Mouse (Mus musculus) adrenal gland, adult 18-20 months (tissue): ENCODE measurements around the gene Hoxd4. TPM values are rescaled to one million over a fixed set of nuclear protein-coding genes. Genes with fewer than 3 reads are reported as not detected.

Experiments used
- DNase-seq, 2 experiments: peaks; one replicate each; pipeline ENCODE4 v3.0.0; 2021 to 2022; ENCODE audit warnings: low spot score in 2 of 2
- microRNA-seq, 2 experiments: library from miRNA; unstranded; fragments of <30 nt; microRNA quantifications; one replicate each; pipeline ENCODE4 v1.2.0; 2021; ENCODE audit warnings: borderline number of aligned reads in 2 of 2
- total RNA-seq, 2 experiments: library from RNA; stranded (reverse); gene quantifications; 1 replicate in 1 of 2; 2 replicates in 1 of 2; pipeline ENCODE4 v1.2.3; 2021

Gene Hoxd4
- total RNA-seq, 2 experiments from 2014 or later = 14.9 to 19.6 TPM

- DNase-seq = no peak
Observed at GRCm38 (mm10) chr2:74763976-74764375, 52.2 kb downstream of the Hoxd4 start.

GRCm38 (mm10) chr2:74774359-74774758 is 62.6 kb downstream of the Hoxd4 start:
- no peak for DNase-seq

GRCm38 (mm10) chr2:74777536-74778275 is 66.0 kb downstream of the Hoxd4 start:
- DNase-seq = no peak

Small RNA genes within 50 kb of the gene (microRNA-seq; reads per million reads assigned to microRNA genes)
- gene Gm44463 (0 reads per million in 2 experiments), gene Mir10b (9,099 to 20,371 reads per million in 2 experiments)

Other genes starting within 250 kb of the Hoxd4 start
- 10 to 100 TPM; 13.2 to 14.3 TPM for gene Lnpk, start 132.5 kb upstream of the Hoxd4 start, total RNA-seq
- gene Evx2, start 52.4 kb upstream of the Hoxd4 start, total RNA-seq = not detected
- gene Hoxd13, start 43.6 kb upstream of the Hoxd4 start, total RNA-seq = not detected
- not detected for gene Hoxd12, start 36.9 kb upstream of the Hoxd4 start, total RNA-seq
- not detected for gene Hoxd11, start 32.4 kb upstream of the Hoxd4 start, total RNA-seq
- not detected for gene Hoxd10, start 20.0 kb upstream of the Hoxd4 start, total RNA-seq
- 1 to 10 TPM; 3.5 to 4.3 TPM for gene Hoxd9, start 14.2 kb upstream of the Hoxd4 start, total RNA-seq
- gene Hoxd8, start 7.3 kb upstream of the Hoxd4 start, total RNA-seq = 10 to 100 TPM; 24.6 to 36.4 TPM
- under 1 TPM; 0.89 to 0.90 TPM for gene Hoxd3, start within 50 bp of the Hoxd4 start, total RNA-seq
- gene Gm28230, start 14.8 kb downstream of the Hoxd4 start, total RNA-seq = 1 to 10 TPM; 1.6 to 2.8 TPM
- gene Hoxd1, start 51.1 kb downstream of the Hoxd4 start, total RNA-seq = not detected
- 10 to 100 TPM; 65.5 to 68.3 TPM for gene Mtx2, start 113.9 kb downstream of the Hoxd4 start, total RNA-seq